Mouse (Mus musculus): ENCODE data around the gene Ubr3.

- TF ChIP-seq POLR2A (IDR thresholded peaks at IDR 0.05; ENCODE audit: control insufficient read depth in 1 of 2, insufficient read depth in 1 of 2, low read depth in 1 of 2, low read length in 2 of 2, poor library complexity in 1 of 2) (no peak), CHD1 (IDR thresholded peaks at IDR 0.05; ENCODE audit: low read depth, low read length) (no peak), CTCF (IDR thresholded peaks at IDR 0.05 in 2 of 3, conservative IDR thresholded peaks at IDR 0.05 in 1 of 3; ENCODE audit: control insufficient read depth in 1 of 3, insufficient read depth in 1 of 3, low read depth in 2 of 3, low read length in 3 of 3, poor library complexity in 1 of 3, severe bottlenecking in 1 of 3) (no peak), ZC3H11A (IDR thresholded peaks at IDR 0.05; ENCODE audit: low read depth, low read length) (no peak), SMC3 (IDR thresholded peaks at IDR 0.05; ENCODE audit: low read depth, low read length) (no peak)
Measured at GRCm38 (mm10) chr2:70066338-70067022, 169.4 kb downstream of the Ubr3 start.
